Mouse (Mus musculus): ENCODE measurements at regions not wholly inside any gene's neighbourhood (a gene's known extent, or its start where the extent isn't known, plus 50 kb on each side); places are given as distances from the start of the nearest gene placed in this dataset.
A peak's percentile ranks its signal among the peaks of the same experiment; 100 is the strongest.

- DNase-seq = no peak
Observed at GRCm38 (mm10) chr3:136993473-136993872, 323.5 kb downstream of the Ppp3ca start.

DNA sequence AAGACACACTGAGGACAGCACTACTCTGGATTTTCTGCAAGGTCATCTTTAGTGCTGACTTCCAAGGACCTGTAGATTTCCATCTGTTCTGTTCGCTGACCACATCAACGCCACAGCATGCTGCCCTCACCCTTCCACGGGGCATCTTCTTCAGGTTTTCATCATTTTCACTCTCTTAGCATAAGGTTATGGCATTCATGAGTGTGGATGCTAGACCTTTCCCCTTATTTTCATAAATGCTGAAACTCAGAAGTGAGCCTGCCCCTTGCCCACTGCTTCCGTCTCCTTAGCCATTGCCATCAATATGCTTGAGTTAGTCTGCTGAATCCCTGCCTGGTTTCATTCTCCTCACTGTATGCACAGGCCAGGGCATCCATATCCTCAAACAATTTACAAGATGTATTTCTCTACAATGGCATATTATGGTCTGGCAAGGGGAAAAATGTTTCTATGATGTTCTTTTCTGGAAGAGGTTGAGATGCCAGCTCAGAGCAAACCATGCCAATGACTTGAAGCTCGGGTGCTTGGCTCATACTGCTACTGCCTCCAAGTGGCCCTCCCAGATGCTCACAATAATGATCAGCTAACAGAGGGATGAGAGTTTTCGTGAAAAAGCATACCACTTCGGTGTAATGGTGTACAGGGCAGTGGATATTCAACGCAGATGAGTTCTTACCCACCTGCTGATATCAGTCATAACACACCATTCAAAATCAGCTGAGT, 324.6 kb downstream of the Ppp3ca start:
- DNase-seq = peak; percentile 15

- DNase-seq = no peak
Observed at GRCm38 (mm10) chr3:136995611-136996335, 325.8 kb downstream of the Ppp3ca start.

DNA sequence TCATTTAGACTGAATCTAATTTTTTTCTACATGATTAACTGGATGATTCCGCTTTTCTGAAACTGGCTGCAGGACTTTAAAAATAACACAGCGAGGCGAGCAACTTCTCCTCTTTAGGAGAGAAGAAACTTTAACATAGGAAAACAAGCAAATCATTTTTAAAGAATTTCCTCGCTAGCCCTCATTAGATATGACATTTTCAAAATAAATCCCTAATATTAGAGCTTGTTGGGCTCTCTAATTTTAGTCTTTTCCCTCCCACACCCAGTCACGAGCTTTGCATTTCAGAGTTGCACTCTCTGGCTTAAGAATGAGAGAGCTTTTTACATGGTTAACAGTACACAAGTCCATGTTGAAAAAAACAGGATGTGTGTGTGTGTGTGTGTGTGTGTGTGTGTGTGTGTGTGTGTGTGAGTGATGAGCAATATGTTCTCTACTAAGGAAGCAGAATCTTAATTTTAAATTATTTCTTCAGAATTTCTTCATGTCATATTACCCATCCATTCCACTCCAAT, 326.5 kb downstream of the Ppp3ca start:
- DNase-seq = no peak

- no peak for DNase-seq
Observed at GRCm38 (mm10) chr3:137011551-137011950, 329.3 kb upstream of the Emcn start.

DNA sequence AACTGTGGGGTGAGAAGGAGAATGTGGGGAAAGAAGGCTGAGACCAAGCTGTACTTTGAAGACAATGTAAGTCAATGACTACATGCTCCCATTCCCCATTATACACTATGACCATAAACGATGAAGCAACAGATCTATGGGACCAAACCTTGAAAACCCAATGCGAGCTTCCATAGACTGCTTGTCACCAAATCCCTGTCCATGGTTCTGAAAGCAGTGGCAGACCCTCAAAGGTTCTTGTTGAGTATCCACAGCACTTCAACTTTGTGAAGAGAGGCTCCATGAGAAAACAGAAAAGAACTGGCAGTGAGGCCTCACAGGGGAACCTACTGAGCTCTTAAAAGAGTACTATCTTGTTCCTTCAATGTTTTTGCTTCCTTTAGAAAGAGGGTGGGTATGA, 326.2 kb upstream of the Emcn start:
- DNase-seq = no peak

- no peak for DNase-seq
Observed at GRCm38 (mm10) chr3:137015199-137015598, 325.7 kb upstream of the Emcn start.

DNA sequence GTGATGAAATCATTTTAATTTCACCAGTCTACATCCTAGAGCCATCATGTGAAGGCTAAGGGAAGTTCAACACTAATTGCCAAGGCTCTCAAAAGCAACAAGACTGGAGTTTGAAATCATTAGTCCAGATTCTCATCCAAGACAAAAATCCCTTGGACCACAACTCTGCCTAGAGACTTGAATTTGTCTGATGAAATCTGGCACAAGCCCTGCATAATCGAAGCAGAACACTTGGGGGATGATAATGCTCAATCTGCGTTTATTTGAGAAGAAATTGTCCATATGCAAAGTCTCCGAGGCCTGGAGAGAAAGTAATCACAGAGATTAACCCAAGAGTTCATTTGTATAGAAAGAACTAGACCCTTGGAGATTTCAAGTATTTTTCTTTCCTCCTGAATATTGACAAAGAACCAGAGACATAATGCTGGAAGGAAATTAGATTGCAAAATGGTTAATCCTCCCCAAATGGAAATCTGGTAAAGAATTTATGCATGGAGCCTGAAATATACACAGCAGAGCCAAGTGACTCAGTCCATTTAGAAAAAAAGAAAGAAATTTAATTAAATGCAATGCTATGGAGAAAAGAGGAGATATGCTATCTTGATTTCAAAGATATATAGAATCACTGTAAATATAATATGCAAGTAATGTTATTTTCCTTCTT, 320.8 kb upstream of the Emcn start:
- DNase-seq = no peak

DNA sequence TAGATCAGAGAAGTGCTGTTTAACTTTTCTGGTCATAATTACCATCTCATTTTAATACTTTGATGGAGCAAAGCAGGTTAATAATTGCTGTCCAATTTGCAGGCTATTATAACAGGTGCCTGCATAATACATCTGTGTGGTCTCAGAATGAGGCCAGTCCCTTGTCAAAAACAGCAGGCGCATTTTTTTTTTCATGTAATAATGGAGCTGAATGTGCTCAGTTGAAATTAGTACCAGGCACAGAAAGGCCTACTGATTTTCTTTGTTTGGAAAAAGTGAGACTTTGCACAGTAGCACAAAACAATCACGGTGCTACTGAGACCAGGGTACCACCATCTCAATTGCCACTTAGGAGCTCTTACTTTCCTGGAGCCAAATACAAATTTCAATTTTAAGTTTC, 311.3 kb upstream of the Emcn start:
- DNase-seq = no peak

DNA sequence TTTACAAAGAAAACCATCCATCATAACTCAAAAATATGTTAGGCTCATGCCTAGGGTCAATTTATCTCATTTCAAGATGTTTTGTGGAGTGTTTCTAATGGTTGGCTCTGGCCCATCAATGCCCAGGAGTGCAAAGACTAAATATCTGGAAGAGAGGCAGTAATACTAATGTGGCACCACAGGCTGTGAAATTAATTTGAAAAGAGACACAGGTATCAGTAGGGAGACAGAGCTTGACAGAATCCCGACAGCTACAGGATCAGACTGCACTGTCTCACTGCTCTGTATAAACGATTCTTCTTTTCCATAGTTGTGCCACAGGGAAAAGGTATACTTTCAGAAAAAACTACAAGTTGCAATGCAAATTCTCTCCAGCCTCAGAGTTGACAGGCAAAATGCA, 308.1 kb upstream of the Emcn start:
- no peak for DNase-seq

DNA sequence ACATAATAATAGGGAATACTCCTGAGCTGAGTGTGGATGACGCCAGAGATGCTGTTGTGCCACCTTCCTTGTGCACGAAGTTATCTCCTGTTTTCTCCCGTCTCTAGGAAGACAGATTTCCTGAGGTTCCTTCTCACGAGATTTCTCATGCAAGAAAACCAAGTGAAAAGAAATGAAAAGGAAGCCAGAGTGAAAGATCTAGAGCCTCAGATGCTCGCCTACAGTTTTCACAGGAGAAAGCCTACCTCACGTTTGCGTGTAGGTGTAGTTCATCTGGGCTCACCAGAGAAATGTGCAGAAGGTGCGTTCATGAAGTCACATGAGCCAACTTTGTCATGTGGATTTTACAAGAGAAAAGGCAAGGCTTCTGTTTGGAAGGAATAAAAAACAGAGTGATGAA, 301.2 kb upstream of the Emcn start:
- no peak for DNase-seq

DNA sequence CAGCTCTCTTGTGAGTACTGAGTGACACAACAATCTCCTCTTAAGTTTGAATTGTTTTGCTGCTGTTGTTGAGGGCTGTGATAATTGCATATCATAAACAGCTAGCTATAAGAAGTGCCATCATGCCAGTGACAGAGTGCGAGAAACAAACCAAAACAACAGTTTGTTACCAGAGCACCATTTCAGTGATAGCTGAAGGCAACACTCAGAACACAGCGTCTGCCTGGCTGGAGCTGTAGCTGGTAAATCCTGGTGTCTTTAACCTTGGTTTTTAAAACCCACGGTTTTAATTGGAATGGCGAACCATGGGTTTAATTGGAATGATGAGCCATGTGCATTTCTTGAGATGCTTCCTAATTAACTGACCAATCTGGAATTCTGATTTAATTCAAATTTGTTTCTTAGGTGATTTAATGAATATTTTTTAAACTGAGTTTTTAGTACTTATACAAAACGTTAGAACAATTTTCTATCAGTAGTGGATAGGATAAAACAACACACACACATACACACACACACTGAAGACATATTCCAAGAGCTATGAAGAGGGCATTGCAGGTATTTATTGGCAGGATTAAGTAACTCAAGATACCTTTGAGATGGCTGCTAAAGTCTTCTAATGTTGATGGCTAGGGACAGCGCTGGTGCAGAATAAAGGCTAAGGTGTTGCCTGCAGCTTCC, 284.2 kb upstream of the Emcn start:
- DNase-seq = no peak

GRCm38 (mm10) chr3:137057225-137057910, 283.5 kb upstream of the Emcn start:
- DNase-seq = no peak

- no peak for DNase-seq
Observed at GRCm38 (mm10) chr3:137057911-137058260, 283.0 kb upstream of the Emcn start.

DNA sequence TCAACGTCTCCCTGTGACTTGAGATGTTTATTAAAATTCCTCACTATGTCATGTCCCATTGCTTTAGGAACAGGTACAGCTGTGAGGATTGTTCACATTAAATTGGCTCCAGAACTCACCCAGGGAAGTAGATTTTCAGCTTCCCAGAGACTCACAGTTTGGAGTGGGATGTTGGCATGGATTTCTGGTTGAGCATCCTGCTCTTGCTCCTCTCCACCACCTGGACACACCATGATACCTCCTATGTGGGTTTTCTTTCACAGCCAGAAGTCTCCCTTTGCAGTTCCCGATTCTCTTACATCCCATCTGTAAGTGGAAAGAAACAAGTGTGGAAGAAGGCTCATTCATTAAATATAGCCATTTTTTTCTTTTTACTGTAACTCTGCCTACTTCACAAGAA, 278.8 kb upstream of the Emcn start:
- no peak for DNase-seq

GRCm38 (mm10) chr3:137067336-137067735, 273.5 kb upstream of the Emcn start:
- DNase-seq = no peak

GRCm38 (mm10) chr3:137069334-137069733, 271.5 kb upstream of the Emcn start:
- no peak for DNase-seq

- DNase-seq = no peak
Observed at GRCm38 (mm10) chr3:137077718-137078599, 262.9 kb upstream of the Emcn start.

DNA sequence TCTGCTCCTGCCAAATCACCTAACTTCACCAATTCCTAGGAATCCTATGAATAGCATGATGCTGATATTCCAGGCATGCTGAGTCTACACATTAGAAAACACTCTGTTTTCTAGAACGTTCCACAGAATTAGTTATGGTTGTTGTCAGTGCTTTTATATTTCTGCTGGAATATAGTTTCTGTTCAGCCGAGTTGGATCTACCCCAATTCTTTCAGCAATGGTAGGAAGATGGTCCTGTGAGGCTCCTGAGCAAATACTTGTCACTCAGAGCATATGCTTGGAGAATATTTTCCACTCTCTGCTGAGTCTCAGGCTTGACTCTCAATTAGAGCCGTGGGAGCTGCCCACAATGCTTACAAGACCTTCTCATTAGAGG, 262.3 kb upstream of the Emcn start:
- DNase-seq = no peak

GRCm38 (mm10) chr3:137086896-137087295, 254.0 kb upstream of the Emcn start:
- no peak for DNase-seq

GRCm38 (mm10) chr3:137100627-137101404, 240.1 kb upstream of the Emcn start:
- no peak for DNase-seq

Measured in kidney, adult 18-20 months (tissue).